10 mouse cellular contexts compared by ENCODE assay signal in the genomic region with DNA sequence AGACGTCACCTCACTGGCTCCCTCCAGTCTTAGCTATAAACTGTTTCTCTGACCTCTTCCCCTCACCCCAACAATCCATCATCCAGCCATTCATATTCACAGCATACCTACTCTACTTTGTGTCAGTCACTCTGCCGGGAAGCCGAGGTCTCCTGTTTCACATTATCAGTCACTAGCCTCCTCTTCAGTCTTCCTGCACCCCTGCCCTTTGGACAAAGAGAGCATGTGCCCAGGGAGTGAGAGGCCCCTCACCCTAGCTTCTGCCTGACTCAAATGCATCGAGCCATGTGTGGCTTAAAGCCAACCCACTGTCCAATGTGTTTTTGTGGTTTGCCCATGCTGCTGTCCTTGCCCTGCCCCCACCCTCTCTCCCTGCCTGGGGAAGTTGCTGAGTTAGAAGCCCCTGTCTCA. TPM values are rescaled to one million over a fixed set of nuclear protein-coding genes. Genes with fewer than 3 reads are reported as not detected.
A peak's percentile ranks its signal among the peaks of the same experiment; 100 is the strongest.
DNase-seq lines count a peak whose midpoint lies in the region; ATAC-seq lines count a peak whose summit lies in the region.
"Had no signal": no experiment of that assay in that cellular context is flagged by ENCODE, and none has a peak within 500 bp of the region (broad histone marks: within the 10 kb centered on the region; RNA-seq: fewer than 3 reads in every experiment).

No protein-coding gene starts in this region.

- peak overlapping the region; percentile 29 for H3K27ac ChIP-seq in liver, embryonic 13.5 days
- H3K27ac ChIP-seq in forebrain, embryonic 13.5 days: no peak overlapping the region

- peak; percentile 7 for DNase-seq in kidney, adult 18-20 months
- DNase-seq in kidney, adult 11 months: no peak
- peak; percentile 50 for DNase-seq in R1 (ENCODE audit: low read depth, low spot score)
- peak; percentile 40 for DNase-seq in embryo, embryonic 9.5 days (ENCODE audit: extremely low spot score)
- no peak for DNase-seq in liver, embryonic 13.5 days
- DNase-seq in urinary bladder, postnatal 36 days (ENCODE audit: low spot score in 2 of 2): no peak
- DNase-seq: heart, postnatal 4 days; right cerebral cortex, postnatal 4 days had no signal

- H3K9me3 ChIP-seq in liver, embryonic 13.5 days (replicated peaks): no peaks in the 10 kb centered on the region
- H3K9me3 ChIP-seq in forebrain, embryonic 13.5 days (replicated peaks): no peaks in the 10 kb centered on the region
- H3K9me3 ChIP-seq: limb, embryonic 12.5 days had no signal

- no peak overlapping the region for H3K4me3 ChIP-seq in liver, embryonic 13.5 days (replicated peaks)
- no peak overlapping the region for H3K4me3 ChIP-seq in forebrain, embryonic 13.5 days
- H3K4me3 ChIP-seq: limb, embryonic 12.5 days had no signal

- no peaks in the 10 kb centered on the region for H3K36me3 ChIP-seq in liver, embryonic 13.5 days
- H3K36me3 ChIP-seq in forebrain, embryonic 13.5 days (ENCODE audit: poor library complexity, severe bottlenecking): no peaks in the 10 kb centered on the region
- H3K36me3 ChIP-seq: limb, embryonic 12.5 days had no signal

- H3K4me2 ChIP-seq in liver, embryonic 13.5 days: no peak overlapping the region
- H3K4me2 ChIP-seq in forebrain, embryonic 13.5 days: no peak overlapping the region
- H3K4me2 ChIP-seq: limb, embryonic 12.5 days had no signal

- no peaks in the 10 kb centered on the region for H3K27me3 ChIP-seq in liver, embryonic 13.5 days
- H3K27me3 ChIP-seq in forebrain, embryonic 13.5 days: no peaks in the 10 kb centered on the region
- H3K27me3 ChIP-seq: limb, embryonic 12.5 days had no signal

- peaks cover 11% of the 10 kb centered on the region for H3K4me1 ChIP-seq in liver, embryonic 13.5 days (replicated peaks)
- H3K4me1 ChIP-seq in forebrain, embryonic 13.5 days: peaks cover 21% of the 10 kb centered on the region

- no peak overlapping the region for H3K9ac ChIP-seq in liver, embryonic 13.5 days
- H3K9ac ChIP-seq in forebrain, embryonic 13.5 days: no peak overlapping the region
- H3K9ac ChIP-seq: limb, embryonic 12.5 days had no signal

- peak; percentile 36; the same call in 1 of the 2 replicates for ATAC-seq in liver, embryonic 13.5 days (ENCODE audit: low read depth)
- no peak for ATAC-seq in forebrain, embryonic 13.5 days

- 12% methylated on average over 4 of the region's 4 CpGs for WGBS in liver, embryonic 13.5 days (ENCODE audit: insufficient replicate concordance)
- WGBS in forebrain, embryonic 13.5 days: 45% methylated on average over 4 of the region's 4 CpGs

RNA-seq across cellular contexts. Expression of a gene that starts 28.2 kb away (rescaled TPM):
- polyA plus RNA-seq in liver, embryonic 13.5 days (2015; fragmentation: Nextera tagmentation; extraction: Ambion mirVana): 3.6 and 4.2 TPM in 2 replicates
- 102 and 117 TPM in 2 replicates for polyA plus RNA-seq in forebrain, embryonic 13.5 days (2015; fragmentation: Nextera tagmentation; extraction: Ambion mirVana)

Comparison
In these comparisons a context has a peak if more than half of its experiments do, and no peak if none do; other contexts are left out.
1. DNase-seq: peak in kidney, adult 18-20 months (single experiment), R1 (single experiment) and embryo, embryonic 9.5 days (single experiment); none in kidney, adult 11 months (single experiment), liver, embryonic 13.5 days (single experiment) and urinary bladder, postnatal 36 days (0 of 2).
2. RNA of a gene that starts 28.2 kb away (polyA plus RNA-seq): 102 to 117 TPM in forebrain, embryonic 13.5 days; 3.6 to 4.2 TPM in liver, embryonic 13.5 days; every median in the first group is over 10 times any median in the second.